Mouse (Mus musculus) G1E-ER4 (cell line): ENCODE data around the gene Mucl3. TPM values are rescaled to one million over a fixed set of nuclear protein-coding genes. Genes with fewer than 3 reads are reported as not detected.

ENCODE experiments used
- GATA1 ChIP-seq: IDR thresholded peaks from one replicate; pipeline ENCODE4 v1.8.0; 2012; ENCODE audit warnings: low read length, inconsistent platforms
- polyA plus RNA-seq: library from polyadenylated mRNA; stranded (reverse); fragments of >175 nt; gene quantifications from 2 replicates; pipeline ENCODE4 v1.2.3, GENCODE M21; 2012

Gene Mucl3
- polyA plus RNA-seq, 1 experiment, result not detected

- no peak for TF ChIP-seq GATA1
These were observed 5.9 kb upstream of the Mucl3 start for GRCm38 (mm10) chr17:35649429-35649828.

GRCm38 (mm10) chr17:35639352-35639751, 4.1 kb downstream of the Mucl3 start:
- TF ChIP-seq GATA1, result no peak

DNA sequence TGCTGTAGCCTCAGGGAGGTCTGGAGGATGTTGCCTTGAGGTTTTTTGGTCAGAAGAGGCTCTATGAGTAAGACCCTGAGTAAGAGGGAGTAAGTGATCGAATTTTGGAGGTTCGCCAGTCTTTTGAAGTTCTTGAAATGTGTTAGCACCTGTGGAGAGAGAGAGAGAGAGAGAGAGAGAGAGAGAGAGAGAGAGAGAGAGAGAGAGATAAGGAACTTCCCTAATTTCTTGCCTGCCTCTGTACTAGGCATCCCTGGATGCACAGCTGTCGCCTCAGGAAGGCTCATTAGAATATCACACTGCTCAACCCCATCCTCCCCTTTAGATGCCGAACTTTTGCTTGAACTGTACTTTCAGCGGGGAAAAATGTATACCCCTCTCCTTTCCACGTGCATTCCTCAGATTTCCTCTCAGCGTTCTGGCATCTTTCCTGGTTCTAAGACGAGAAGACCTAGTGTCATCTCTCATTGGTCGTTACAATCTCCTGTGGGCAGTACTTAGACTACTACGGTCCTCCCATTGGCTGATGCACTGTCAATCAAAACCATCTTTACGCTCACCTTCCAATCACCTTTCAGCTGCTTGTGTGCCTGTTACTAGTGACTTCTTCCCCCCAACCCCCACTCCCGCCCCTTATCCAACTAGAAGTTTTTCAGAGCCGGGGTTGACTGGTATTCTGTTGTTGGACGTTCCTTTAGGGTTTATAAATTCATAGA, 4.9 kb downstream of the Mucl3 start:
- TF ChIP-seq GATA1, result no peak

DNA sequence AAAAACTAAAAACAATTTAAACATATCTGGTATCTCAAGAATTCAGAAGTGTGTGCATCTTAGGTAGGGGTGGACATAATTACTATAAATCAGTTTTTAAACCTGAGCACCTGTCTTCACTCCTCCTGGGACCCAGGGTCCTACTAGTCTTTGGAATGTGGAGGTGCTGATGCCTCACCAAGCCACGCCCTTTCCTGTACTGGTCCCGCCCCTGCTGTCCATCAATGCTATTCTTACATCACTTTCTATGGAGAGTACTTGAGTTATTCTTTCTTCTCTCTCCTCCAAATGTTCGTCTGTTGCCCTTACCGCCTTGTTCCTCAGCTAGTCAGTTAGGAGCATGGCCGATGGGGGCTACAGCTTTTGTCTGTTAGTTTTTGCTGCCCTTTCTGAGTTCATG, 7.1 kb downstream of the Mucl3 start:
- no peak for TF ChIP-seq GATA1

DNA sequence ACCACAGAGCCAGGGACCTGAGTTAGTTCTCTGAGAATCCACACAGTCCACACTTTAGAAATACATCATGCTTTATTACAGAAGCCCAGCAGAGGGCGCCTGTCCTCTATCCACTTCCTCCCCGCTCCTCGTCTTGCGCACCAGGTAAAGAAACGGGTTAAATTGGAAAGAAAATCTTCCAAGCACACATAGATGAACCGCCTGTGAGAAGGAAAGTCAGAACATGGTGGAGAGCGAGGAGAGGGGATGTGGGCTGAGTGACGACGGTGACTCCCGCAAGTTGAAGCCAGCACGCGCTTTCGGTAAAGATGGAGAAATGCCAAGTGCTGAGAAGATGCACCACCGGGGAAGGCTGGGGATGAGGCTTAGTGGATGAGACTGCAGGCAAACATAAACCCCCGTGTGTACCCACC, 7.8 kb downstream of the Mucl3 start:
- no peak for TF ChIP-seq GATA1

DNA sequence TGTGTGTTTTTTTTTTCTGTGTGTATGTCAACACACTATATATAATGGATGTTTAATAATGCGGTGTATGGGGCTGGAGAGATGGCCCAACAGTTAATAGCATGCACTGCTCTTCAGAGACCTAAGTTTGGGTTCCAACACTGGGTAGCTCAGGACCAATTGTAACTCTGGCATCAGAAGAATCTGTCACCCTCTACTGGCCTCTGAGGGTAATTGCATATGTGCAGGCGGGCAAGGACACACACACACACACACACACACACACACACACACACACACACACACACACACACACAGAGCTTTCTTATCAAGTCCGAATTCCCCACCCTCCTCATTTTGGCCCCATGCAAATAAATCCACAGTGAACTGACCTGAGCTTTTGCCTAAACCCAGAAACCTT, 8.3 kb downstream of the Mucl3 start:
- TF ChIP-seq GATA1, result no peak

DNA sequence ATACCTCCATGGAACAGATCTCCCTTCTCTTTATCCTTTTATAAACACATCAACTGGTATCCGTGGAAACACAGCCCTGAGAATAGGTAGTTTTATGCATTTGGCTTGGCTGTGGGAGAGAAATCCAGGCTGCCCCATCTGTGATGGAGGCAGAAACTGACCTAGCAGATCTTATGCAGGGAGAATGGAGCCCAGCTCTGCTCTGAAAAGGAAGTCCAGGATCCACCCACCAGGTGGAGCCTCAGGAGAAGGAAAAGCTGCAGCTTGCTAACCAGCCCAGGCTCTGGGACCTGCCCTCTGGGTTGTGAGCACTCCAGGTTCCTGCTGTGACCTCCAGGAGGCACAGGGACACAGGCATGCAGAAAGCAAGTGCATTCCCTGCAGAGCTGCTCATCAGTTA, 9.5 kb downstream of the Mucl3 start:
- TF ChIP-seq GATA1, result no peak

DNA sequence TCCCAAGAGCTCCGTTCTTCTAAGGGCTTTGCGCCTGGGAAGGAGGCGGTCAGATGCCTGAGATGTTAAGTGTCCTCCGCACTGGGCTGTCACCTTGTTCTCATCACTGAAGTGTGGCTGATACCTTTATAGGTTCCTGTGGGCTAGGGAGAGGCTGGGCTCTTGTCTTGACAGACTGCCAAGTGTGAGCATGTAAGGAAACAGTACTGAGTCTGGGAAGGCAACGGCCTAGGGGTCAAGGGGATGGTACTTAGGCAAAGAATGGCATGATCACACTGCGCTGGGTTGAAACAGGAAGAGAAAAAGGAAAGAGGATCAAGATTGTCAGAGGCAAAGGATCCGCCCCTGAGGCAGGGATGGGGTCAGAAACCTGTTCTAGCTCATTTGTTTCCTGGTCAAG, 17.0 kb downstream of the Mucl3 start, which contains the start of gene Gm9573:
Gene Gm9573, minus strand, starts transcription at position 101 of the 400 bp plus-strand sequence.
- no peak for TF ChIP-seq GATA1

DNA sequence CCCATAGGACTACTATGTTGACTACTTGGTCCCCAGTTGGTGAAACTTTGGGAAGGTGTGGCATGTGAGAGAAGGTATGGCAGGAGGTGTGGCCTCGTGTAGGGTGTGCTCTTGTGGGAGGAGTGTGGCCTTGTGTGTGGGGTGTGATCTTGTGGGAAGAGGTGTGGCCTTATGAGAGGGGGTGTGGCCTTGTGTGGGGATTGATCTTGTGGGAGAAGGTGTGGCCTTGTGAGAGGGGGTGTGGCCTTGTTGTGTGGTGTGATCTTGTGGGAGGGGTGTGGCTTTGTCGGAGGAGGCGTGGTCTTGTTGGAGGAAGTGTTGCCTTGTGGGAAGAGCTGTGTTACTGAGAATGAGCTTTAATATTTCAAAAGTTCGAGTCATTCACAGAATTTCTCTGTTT, 26.4 kb downstream of the Mucl3 start:
- TF ChIP-seq GATA1, result no peak

DNA sequence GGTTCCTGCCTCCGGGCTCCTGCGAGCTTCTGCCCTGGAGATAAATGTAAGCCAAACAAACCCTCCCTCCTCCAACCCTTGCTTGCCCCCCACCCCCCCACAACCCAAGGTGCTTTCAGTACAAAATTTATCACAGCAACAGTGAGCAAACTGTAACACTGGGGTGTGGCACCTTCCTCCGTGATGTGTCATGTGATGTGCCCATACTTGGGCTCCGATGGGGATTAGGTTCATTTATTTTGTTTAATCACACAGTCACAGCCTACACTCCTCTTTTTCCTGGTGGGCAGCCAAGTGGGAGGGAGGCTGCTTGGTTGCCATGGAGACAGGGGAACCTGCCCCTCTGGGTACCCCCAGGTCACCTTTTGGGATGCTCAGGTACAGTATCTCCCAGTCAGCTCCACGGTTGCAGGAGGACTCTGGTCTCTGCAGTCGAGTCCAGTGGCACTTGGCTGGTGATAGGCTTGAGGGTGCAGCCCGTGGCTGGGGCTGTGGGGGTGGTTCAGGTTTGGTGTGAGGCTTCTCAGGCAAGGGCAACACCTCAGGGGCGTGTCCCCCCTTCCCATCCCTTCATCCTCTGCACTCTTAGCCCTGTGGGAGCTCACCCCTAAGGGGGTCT, 41.6 kb downstream of the Mucl3 start:
- no peak for TF ChIP-seq GATA1

GRCm38 (mm10) chr17:35601249-35601648, 42.2 kb downstream of the Mucl3 start, which contains the start of gene Sfta2:
TSS of gene Sfta2 (plus strand) at chr17:35601549.
- no peak for TF ChIP-seq GATA1

- TF ChIP-seq GATA1, result no peak
These were observed 46.1 kb downstream of the Mucl3 start for GRCm38 (mm10) chr17:35597399-35597798.

GRCm38 (mm10) chr17:35594456-35594855, 49.0 kb downstream of the Mucl3 start:
- no peak for TF ChIP-seq GATA1

- TF ChIP-seq GATA1, result no peak
These were observed 49.7 kb downstream of the Mucl3 start for GRCm38 (mm10) chr17:35593786-35594185.

DNA sequence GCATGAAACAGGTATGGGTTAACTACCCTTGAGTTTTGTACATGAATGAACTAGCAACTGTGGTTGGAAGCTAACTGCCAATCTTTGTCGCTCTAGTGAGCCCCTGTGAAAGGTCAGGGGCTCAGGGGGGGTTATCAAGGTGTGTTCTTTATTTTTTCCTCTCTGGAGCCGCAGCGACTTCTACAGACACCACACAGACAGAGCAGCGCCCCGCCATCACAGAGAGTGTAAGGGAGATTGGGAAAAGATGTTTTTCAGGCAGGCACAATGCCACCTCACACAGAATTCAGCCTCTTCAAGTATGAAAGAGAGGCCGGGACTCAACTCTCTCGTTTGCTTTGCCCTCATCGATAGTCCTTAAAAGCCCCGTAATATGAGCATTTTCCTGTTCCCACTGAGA, 51.4 kb downstream of the Mucl3 start:
- TF ChIP-seq GATA1, result no peak

DNA sequence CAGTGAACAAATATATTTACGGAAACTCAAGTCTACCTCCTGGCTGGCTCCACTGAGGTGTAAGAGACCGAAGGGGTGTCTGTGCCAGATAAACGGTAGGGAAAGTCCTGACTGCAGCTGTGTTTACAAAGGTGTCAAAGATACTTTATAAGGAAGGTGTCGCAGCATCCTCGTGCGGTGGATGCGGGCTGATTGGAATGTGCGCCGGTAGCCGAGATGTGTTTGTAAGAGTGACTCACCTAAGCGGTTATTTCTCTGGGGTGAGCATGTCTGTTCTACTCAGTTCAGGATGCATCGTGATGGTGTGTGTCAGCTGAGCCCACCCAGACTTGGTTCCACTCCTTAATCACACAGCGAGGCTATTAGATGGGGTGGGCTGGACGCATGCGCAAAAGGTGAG, 51.8 kb downstream of the Mucl3 start:
- no peak for TF ChIP-seq GATA1

GRCm38 (mm10) chr17:35591219-35591578, 52.3 kb downstream of the Mucl3 start:
- no peak for TF ChIP-seq GATA1
